Mouse (Mus musculus): ENCODE data around the gene Jchain. TPM values are rescaled to one million over a fixed set of nuclear protein-coding genes. Genes with fewer than 3 reads are reported as not detected.
A peak's percentile ranks its signal among the peaks of the same experiment; 100 is the strongest.
"Not testable (repeated sequence)": the region's sequence is repeated elsewhere in the genome, so short reads cannot be mapped to it uniquely, and the experiment has no call there.

Gene Jchain
- polyA plus RNA-seq (2017; shearing (Covaris generic)), result 1 to 10 TPM in 1 of 2 experiments, not detected in 1; 5.6 TPM

- ATAC-seq, result no peak
These were observed at the start of gene Jchain for GRCm38 (mm10) chr5:88527657-88528056. Gene Jchain (minus strand): TSS chr5:88527891.

- ATAC-seq, result no peak
These were observed 48.0 kb upstream of the Jchain start for GRCm38 (mm10) chr5:88575506-88576338.

GRCm38 (mm10) chr5:88574829-88575228, 47.1 kb upstream of the Jchain start:
- no peak for ATAC-seq

DNA sequence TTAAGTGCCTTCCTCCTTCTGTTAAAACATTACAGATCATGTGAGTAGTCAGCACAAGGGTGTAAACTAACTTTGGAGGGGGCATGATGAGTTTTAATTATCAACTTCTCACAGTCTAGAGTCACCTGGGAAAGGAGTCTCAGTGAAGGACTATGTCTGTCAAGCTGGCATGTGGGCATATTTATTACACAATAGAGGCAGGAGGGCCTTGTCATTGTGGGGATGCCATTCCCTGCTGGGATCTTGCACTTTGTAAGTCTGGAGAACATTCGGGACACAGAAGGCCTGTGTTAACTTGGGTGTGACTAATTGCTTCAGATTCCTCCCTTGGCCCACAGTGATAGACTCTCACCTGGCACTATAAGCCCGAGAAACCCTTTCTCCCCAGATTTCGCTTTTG, 41.9 kb upstream of the Jchain start:
- ATAC-seq, result no peak

- no peak for ATAC-seq
These were observed 38.5 kb upstream of the Jchain start for GRCm38 (mm10) chr5:88566034-88566841.

GRCm38 (mm10) chr5:88565148-88566033, 37.7 kb upstream of the Jchain start:
- ATAC-seq, result peak; percentile 42

DNA sequence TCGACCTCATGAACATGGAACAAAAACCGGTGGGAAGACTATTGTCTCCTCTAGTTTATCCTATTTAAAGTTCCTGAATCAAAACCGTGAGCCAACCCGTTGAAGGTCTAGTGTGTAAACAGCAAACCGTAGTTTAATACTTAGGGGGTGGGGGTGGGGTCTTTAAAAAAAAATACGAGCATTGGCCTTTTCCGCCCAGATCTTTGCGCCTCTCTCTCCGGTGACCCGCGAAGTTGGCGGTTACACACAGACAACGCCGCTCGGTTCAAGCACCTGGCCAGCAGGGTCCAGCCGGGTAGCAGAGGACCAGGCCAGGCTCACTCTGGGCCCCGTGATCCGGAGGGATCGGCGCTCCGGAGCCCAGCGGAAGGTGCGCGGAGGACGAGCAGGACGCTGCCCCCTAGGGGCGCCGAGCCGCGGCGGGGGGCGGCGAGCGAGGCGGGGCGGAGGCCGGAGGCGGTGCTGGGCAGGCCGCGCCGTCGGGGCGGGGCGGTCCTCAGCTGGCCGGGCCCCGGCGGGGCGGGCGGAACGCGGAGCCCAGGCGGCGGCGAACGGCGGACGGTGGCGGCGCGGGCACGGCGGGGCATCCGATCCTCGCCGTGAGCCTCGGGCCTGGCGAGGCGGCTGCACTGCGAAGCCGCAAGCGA, 36.9 kb upstream of the Jchain start, which contains the start of gene Rufy3:
TSS of gene Rufy3 (plus strand) at position 540 of the 647 bp plus-strand sequence.
- peak; percentile 74 for ATAC-seq

DNA sequence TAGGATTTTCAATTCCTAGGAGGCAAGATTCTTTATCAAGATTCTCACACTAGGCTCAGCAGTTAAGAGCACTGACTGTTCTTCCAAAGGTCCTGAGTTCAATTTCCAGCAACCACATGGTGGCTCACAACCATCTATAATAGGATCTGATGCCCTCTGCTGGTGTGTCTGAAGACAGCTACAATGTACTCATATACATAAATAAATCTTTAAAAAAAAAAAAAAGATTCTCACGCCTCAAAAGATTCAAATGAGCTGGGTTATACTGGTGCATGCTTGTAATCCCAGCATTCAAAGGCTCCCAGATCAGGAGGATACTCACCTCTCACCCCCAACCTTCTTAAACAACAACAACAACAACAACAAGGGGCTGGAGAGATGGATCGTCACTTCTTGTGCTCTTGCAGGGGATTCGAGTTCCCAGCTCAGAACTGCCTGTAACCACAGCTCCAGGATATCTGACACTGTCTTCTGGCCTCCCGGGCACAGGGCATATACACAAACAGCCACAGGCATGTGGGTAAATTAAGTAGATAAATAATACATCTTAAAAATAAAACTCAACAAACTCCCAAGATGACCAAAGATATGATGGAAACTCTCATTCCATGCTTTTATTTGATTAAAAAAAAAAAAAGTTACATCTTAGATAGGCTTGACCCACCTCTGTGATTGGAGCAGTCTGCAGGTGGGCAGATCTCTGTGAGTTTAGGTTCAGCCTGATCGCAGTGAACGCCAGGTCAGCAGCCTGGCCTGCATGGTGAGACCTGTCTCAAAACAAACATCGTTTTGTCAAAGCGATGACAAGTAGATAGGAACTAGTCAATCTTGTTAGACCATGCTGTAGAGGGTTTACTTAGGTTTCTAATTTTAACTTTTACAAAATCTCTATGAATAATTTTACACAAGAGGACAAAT, 35.4 kb upstream of the Jchain start:
- ATAC-seq, result no peak

GRCm38 (mm10) chr5:88561080-88561814, 33.6 kb upstream of the Jchain start:
- no peak for ATAC-seq

- no peak for ATAC-seq
These were observed 31.3 kb upstream of the Jchain start for GRCm38 (mm10) chr5:88558991-88559390.

DNA sequence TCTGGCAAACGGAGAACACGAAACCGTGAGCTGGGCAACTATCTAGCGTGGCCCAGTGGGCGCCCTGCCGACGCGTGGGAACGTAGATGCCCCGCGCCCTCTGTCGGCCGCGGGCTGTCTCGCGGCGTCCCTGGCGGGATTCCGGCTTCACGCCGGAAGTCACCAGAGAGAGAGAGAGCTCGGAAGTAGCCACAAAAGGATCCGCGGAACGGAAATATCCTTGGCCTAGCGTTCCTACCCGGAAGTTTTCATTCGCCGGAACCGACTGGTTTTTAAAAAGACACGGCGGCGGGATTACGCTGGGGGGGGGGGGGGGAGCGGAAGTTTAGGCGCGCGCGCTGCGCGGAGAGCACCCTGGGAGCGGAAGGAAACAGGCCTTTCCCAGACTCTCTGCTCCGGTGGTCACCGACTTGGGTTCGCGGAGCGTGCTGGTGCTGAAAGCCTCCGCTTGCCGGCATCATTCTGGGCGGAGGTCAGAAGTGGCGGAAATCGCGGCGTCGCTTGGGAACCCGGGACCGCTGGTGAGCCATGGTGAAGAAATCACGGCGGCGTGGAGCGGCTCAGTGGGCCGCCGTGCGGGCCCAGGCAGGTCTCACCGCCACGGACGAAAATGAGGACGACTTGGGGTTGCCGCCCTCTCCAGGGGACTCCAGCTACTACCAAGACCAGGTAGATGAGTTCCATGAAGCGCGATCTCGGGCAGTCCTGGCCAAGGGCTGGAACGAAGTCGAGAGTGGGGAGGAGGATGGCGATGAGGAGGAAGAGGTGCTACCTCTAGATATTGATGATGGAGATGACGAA, 26.6 kb upstream of the Jchain start, which contains the start of gene Utp3:
TSS of gene Utp3 (plus strand) at position 377 of the 801 bp plus-strand sequence.
- ATAC-seq, result peak; percentile 88

- ATAC-seq, result peak; percentile 67
These were observed 25.8 kb upstream of the Jchain start for GRCm38 (mm10) chr5:88553271-88554085.

GRCm38 (mm10) chr5:88545536-88545935, 17.8 kb upstream of the Jchain start:
- ATAC-seq, result no peak

GRCm38 (mm10) chr5:88544411-88544810, 16.7 kb upstream of the Jchain start:
- not testable (repeated sequence) for ATAC-seq

DNA sequence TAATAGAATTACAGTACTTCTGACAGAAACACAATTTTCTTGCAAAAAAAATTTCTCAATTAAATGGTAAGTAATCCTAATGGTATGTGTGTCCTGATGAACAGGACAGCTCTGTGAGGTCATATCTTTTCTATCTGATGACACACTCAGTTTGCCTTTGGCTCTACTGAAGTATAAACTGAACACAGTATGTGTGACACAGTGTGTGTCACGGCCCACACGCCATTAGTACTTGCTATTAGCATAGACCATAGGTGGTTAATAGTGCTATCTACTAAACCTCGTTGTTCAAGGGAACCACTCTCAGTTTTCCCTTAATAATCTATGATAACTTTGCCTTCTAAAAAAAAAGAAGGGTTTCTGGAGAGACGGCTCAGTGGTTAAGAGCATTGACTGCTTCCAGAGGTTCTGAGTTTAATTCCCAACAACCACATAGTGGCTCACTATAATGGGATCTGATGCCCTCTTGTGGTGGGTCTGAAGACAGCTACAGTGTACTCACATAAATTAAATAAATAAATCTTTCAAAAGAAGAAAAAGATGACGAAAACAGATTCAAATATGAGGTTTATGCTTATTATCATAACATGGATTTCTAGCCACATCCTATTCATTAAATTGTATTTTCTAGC, 15.1 kb upstream of the Jchain start:
- ATAC-seq, result peak; percentile 84

DNA sequence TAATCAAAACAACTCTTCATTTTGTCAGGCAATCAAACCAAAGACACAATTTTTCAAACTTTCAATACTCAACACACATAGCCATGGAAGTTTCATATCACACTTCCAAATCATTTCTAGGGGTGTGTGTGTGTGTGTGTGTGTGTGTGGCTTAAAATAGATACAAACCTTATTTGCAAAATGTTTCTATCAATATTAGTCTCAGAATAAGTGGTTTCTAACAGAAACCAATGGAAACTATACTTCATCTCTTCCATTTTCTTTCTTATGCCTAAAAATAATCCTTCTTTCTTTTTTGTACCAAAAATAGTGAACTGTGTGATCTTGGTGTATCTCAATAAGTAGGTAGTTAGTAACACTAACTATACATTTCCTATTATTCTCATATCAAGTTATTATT, 13.2 kb upstream of the Jchain start:
- ATAC-seq, result no peak

- no peak for ATAC-seq
These were observed 7.0 kb upstream of the Jchain start for GRCm38 (mm10) chr5:88534697-88535096.

DNA sequence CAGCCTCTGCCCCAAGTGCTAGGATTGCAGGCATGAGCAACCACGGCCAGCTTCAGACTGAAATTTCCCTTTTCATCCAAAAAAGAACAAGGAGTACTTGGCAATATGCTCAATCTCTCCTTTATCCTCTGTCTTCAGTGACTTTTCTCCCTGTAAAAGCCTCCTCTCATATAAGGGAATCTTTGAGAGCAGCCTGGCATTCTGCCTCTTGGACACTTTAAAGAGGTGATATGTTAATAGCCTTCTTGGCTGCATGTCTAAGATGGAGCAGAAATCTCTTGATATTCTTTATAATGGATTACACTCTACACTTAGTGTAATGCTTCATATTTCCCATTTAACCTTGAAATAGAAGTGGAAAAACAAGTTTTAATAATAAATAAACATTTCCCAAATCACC, 3.2 kb upstream of the Jchain start:
- no peak for ATAC-seq
